Mouse (Mus musculus): Measurements from ENCODE around the gene Tec.

DNA sequence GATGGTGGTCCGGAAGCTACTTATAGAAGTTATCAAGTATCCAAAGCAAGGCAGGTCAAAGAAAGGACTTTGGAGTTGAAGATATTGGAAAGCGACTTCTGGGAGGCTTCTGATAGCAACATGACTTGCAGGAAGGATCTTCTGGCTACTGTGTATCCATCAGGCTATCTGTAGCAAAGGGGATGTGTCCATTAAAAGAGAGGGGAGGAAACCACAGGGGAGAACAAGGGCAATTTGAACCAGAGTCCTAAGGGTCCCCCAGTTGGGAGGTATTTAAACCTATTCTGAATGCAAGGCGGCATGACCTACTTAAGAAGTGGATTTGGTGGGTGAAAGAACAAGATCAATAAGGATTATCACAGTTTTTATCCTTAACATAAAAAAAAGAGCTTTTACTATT lies 43.0 kb upstream of the Tec start:
- TF ChIP-seq CHD2 (IDR thresholded peaks at IDR 0.05; ENCODE audit: low read depth, low read length) (no peak), ZC3H11A (IDR thresholded peaks at IDR 0.05; ENCODE audit: borderline replicate concordance, low read depth, low read length) (no peak), ZNF384 (IDR thresholded peaks at IDR 0.05; ENCODE audit: low read depth, low read length) (no peak)

Measured in ES-E14 (cell line).